Mouse (Mus musculus): ENCODE measurements around the gene Kif16b.

DNA sequence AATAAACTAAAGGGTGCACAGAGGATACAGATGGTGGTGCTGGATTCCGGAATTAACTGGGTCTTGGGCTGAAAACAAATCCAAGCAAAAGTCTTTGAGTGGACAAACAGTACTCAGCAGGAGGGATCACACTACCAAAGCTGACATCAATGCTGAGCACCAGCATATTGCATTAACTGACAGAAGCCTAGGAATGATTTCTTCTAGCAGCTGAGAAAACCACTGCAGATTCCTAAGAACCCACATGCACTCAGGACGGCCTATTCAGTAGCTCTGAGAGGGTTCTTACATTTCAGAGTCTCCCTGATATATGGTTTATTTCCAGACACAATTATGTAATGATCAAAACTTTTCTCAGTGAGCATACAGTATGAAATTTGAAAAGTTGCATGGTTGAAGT lies 162.8 kb downstream of the Kif16b start:
- TF ChIP-seq POLR2A (IDR thresholded peaks at IDR 0.05; ENCODE audit: borderline replicate concordance, low read depth, low read length), result no peak
- TF ChIP-seq CTCF (IDR thresholded peaks at IDR 0.05; ENCODE audit: low read depth, low read length), result no peak

Data from bone marrow macrophage, adult 2 months (primary cell).